Comparison of ENCODE assay signal across 10 mouse cellular contexts in genomic region chr4:43005765-43006164, GRCm38 (mm10). TPM values are rescaled to one million over a fixed set of nuclear protein-coding genes. Genes with fewer than 3 reads are reported as not detected.
DNase-seq lines count a peak whose midpoint lies in the region; ATAC-seq and TF ChIP-seq lines count a peak whose summit lies in the region.
"Had no signal": no experiment of that assay in that cellular context is flagged by ENCODE, and none has a peak within 500 bp of the region (broad histone marks: within the 10 kb centered on the region; RNA-seq: fewer than 3 reads in every experiment).

No protein-coding gene starts in this region.

- peak; percentile 70 for TF ChIP-seq CTCF in gastrocnemius, adult 2 months (IDR thresholded peaks at IDR 0.05)

- intact Hi-C loops in gastrocnemius, adult 2 months (cut with DNase I), result loop anchor here (1.0 kb wide), 1 partner anchor 20 kb away; the partner anchor contains the start of gene Pigo

- H3K36me3 ChIP-seq in ES-E14 (ENCODE audit: control insufficient read depth, insufficient read depth, low read length, poor library complexity, severe bottlenecking), result peaks cover 4% of the 10 kb centered on the region
- H3K36me3 ChIP-seq: stomach, embryonic 15.5 days had no signal

- H3K9ac ChIP-seq in ES-E14 (ENCODE audit: insufficient read depth, low read depth, low read length, poor library complexity, severe bottlenecking), result no peak overlapping the region
- H3K9ac ChIP-seq: embryonic facial prominence, embryonic 12.5 days; stomach, embryonic 15.5 days had no signal

- H3K4me3 ChIP-seq in gastrocnemius, adult 2 months, result no peak overlapping the region
- no peak overlapping the region for H3K4me3 ChIP-seq in ES-E14 (ENCODE audit: insufficient read depth in 1 of 2, low read depth in 1 of 2, low read length in 2 of 2, poor library complexity in 1 of 2, severe bottlenecking in 1 of 2)
- H3K4me3 ChIP-seq: embryonic facial prominence, embryonic 12.5 days; stomach, embryonic 15.5 days had no signal

- H3K27ac ChIP-seq in gastrocnemius, adult 2 months, result no peak overlapping the region
- no peak overlapping the region for H3K27ac ChIP-seq in ES-E14 (ENCODE audit: insufficient read depth, low read depth, low read length, poor library complexity, severe bottlenecking)
- H3K27ac ChIP-seq: embryonic facial prominence, embryonic 12.5 days; stomach, embryonic 15.5 days had no signal

- no peak for DNase-seq in gastrocnemius, adult 2 months
- DNase-seq in gastrocnemius, postnatal 4 days (ENCODE audit: low spot score in 2 of 2), result no peak
- DNase-seq in 3134 (ENCODE audit: extremely low read depth, insufficient read length, low spot score) (peak; percentile 61), ES-E14 (ENCODE audit: low read depth, low spot score) (peak; percentile 69)
- peak; percentile 34 for DNase-seq in forelimb bud, embryonic 11.5 days (ENCODE audit: low read depth, low spot score)
- peak; percentile 56 for DNase-seq in mesoderm, embryonic 11.5 days (ENCODE audit: low read depth, low spot score)
- DNase-seq in ovary, adult 18-20 months (ENCODE audit: low spot score), result no peak

- H3K4me1 ChIP-seq in ES-E14 (ENCODE audit: control insufficient read depth in 2 of 2, insufficient read depth in 2 of 2, low read length in 2 of 2, poor library complexity in 1 of 2), result peaks cover 0 to 8% of the 10 kb centered on the region in 2 experiments; a peak in 2 of 4 replicates

- ATAC-seq in cerebellum, adult (ENCODE audit: insufficient number of reproducible peaks, low FRiP score, low TSS enrichment), result no peak

- no peaks in the 10 kb centered on the region for H3K9me3 ChIP-seq in ES-E14 (ENCODE audit: control insufficient read depth, insufficient read depth, low read depth, low read length)
- H3K9me3 ChIP-seq: embryonic facial prominence, embryonic 12.5 days; stomach, embryonic 15.5 days had no signal

- in situ Hi-C loops in ES-E14 (cut with MboI; ENCODE audit: low sequenced_read_pairs in 2 of 2, unreplicated experiment in 2 of 2), result no loop called here

TF ChIP-seq in ES-E14, 5 proteins besides CTCF, POLR2A, EP300 and RAD21:
- TF ChIP-seq ZNF384 (IDR thresholded peaks at IDR 0.05; ENCODE audit: low read depth, low read length) (peak; percentile 100), MAFK (IDR thresholded peaks at IDR 0.05; ENCODE audit: insufficient read depth, low read depth, low read length) (no peak), ZC3H11A (IDR thresholded peaks at IDR 0.05; ENCODE audit: borderline replicate concordance, low read depth, low read length) (no peak), HCFC1 (IDR thresholded peaks at IDR 0.05; ENCODE audit: borderline replicate concordance, insufficient read depth, low read length) (peak; percentile 60; the same call in 1 of the 2 replicates), CHD2 (IDR thresholded peaks at IDR 0.05; ENCODE audit: low read depth, low read length) (no peak)

RNA-seq across cellular contexts. Expression of gene Fancg, which starts 4.5 kb away (rescaled TPM):
- total RNA-seq in gastrocnemius, adult 2 months (2021), result 1 to 10 TPM in 1 of 2 experiments, under 1 TPM in 1; 0.84 to 1.2 TPM
- 1 to 10 TPM; 5.5 to 8.7 TPM for total RNA-seq in gastrocnemius, postnatal 4 days (2021)
- total RNA-seq in ES-E14 (2012; rRNA removed), result 13.0 and 16.9 TPM in 2 replicates

RNA-seq across cellular contexts. Expression of gene Vcp, which starts 5.5 kb away (rescaled TPM):
- 100 to 1,000 TPM; 229 to 272 TPM for total RNA-seq in gastrocnemius, adult 2 months (2021)
- 100 to 1,000 TPM; 292 to 313 TPM for total RNA-seq in gastrocnemius, postnatal 4 days (2021)
- 155 and 267 TPM in 2 replicates for total RNA-seq in ES-E14 (2012; rRNA removed)

RNA-seq across cellular contexts. Expression of gene Pigo, which starts 19.9 kb away (rescaled TPM):
- 10 to 100 TPM in 1 of 2 experiments, 1 to 10 TPM in 1; 4.9 to 10.2 TPM for total RNA-seq in gastrocnemius, adult 2 months (2021)
- total RNA-seq in gastrocnemius, postnatal 4 days (2021), result 10 to 100 TPM; 10.7 to 10.8 TPM
- 40.9 and 59.1 TPM in 2 replicates for total RNA-seq in ES-E14 (2012; rRNA removed)

RNA-seq across cellular contexts. Expression of gene Stoml2, which starts 25.7 kb away (rescaled TPM):
- 100 to 1,000 TPM in 1 of 2 experiments, 10 to 100 TPM in 1; 87.5 to 108 TPM for total RNA-seq in gastrocnemius, adult 2 months (2021)
- total RNA-seq in gastrocnemius, postnatal 4 days (2021), result 100 to 1,000 TPM in 1 of 2 experiments, 10 to 100 TPM in 1; 94.7 to 103 TPM
- 245 and 279 TPM in 2 replicates for total RNA-seq in ES-E14 (2012; rRNA removed)

RNA-seq across cellular contexts. Expression of gene 1700022I11Rik, which starts 36.4 kb away (rescaled TPM):
- not detected for total RNA-seq in gastrocnemius, adult 2 months (2021)
- not detected for total RNA-seq in gastrocnemius, postnatal 4 days (2021)
- 0.58 and 0.74 TPM in 2 replicates for total RNA-seq in ES-E14 (2012; rRNA removed)

Comparison
In these comparisons a context has a peak if more than half of its experiments do, and no peak if none do; other contexts are left out.
1. DNase-seq: peak in 3134 (single experiment), ES-E14 (single experiment), forelimb bud, embryonic 11.5 days (single experiment) and mesoderm, embryonic 11.5 days (single experiment); none in gastrocnemius, adult 2 months (single experiment), gastrocnemius, postnatal 4 days (0 of 2) and ovary, adult 18-20 months (single experiment).